19 mouse cellular contexts compared by ENCODE assay signal in the genomic region with DNA sequence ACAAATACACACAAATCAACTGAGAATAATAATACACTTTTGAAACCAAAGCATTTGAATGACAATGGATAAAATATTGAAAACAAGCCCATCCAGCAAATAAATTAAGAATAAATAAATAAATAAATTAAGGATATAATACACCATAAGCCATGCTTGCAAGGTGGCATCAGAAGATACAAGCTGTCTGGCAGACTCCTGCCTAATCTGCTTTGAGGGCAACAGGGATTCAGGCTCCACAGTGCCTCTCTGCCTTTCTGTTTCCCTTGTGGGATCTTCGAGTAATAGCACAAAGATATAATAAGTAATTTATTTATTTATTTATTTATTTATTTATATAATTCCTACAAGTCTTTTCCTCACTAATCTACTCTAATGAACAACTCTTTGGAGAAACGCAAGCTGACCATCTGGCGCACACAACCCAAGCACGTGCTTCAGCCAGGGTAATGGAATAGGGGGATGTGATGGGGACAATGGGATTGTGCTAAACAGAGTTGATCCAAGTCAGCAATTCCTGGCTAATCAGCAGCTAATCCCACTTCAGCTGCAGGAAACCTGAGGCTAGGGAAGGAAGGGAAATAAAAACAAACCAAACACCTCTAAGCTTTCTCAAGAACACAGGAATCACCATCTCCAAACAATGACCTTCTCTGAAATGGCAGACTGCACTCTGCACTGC.
DNase-seq lines count a peak whose midpoint lies in the region; ATAC-seq and TF ChIP-seq lines count a peak whose summit lies in the region.
"Had no signal": no experiment of that assay in that cellular context is flagged by ENCODE, and none has a peak within 500 bp of the region (broad histone marks: within the 10 kb centered on the region; RNA-seq: fewer than 3 reads in every experiment).

No protein-coding gene starts in this region.

- no peak overlapping the region for H3K9ac ChIP-seq in kidney, embryonic 14.5 days (ENCODE audit: low read depth, low read length)
- H3K9ac ChIP-seq in midbrain, embryonic 13.5 days (replicated peaks), result no peak overlapping the region
- H3K9ac ChIP-seq: limb, embryonic 15.5 days had no signal

- WGBS in kidney, embryonic 14.5 days, result 58% methylated on average over 4 of the region's 4 CpGs
- 28% methylated on average over 4 of the region's 4 CpGs for WGBS in midbrain, embryonic 13.5 days

- no peaks in the 10 kb centered on the region for H3K36me3 ChIP-seq in kidney, embryonic 14.5 days (ENCODE audit: control insufficient read depth, insufficient read depth, low read length)
- no peaks in the 10 kb centered on the region for H3K36me3 ChIP-seq in midbrain, embryonic 13.5 days
- H3K36me3 ChIP-seq: limb, embryonic 15.5 days had no signal

- H3K27ac ChIP-seq in kidney, embryonic 14.5 days (ENCODE audit: low read depth, low read length), result 0 out of 2 replicates have a peak overlapping the region, but pooled peaks have one; percentile 0
- H3K27ac ChIP-seq in midbrain, embryonic 13.5 days, result 0 out of 2 replicates have a peak overlapping the region, but pooled peaks have one; percentile 19
- H3K27ac ChIP-seq: hindbrain, postnatal 0 days; limb, embryonic 15.5 days had no signal

- no peak for TF ChIP-seq POLR2A in brain, embryonic 14.5 days (IDR thresholded peaks at IDR 0.05; ENCODE audit: borderline replicate concordance, extremely low read depth, insufficient read depth, insufficient read length, poor library complexity, severe bottlenecking)

- H3K27me3 ChIP-seq in kidney, embryonic 14.5 days (ENCODE audit: control insufficient read depth, insufficient read depth, low read length), result no peaks in the 10 kb centered on the region
- H3K27me3 ChIP-seq in midbrain, embryonic 13.5 days, result no peaks in the 10 kb centered on the region
- H3K27me3 ChIP-seq: limb, embryonic 15.5 days; Patski had no signal

- ATAC-seq in kidney, embryonic 14.5 days (ENCODE audit: low FRiP score, low TSS enrichment), result peak; percentile 75
- ATAC-seq in midbrain, embryonic 13.5 days, result peak; percentile 85
- ATAC-seq: hindbrain, postnatal 0 days; Patski had no signal

- DNase-seq in kidney, postnatal 14 days, result no peak
- DNase-seq in brain, embryonic 14.5 days (ENCODE audit: low read depth), result peak; percentile 61
- peak; percentile 27 for DNase-seq in embryo, embryonic 10.5 days (ENCODE audit: low spot score)
- DNase-seq in right cerebral cortex, postnatal 14 days, result no peak
- no peak for DNase-seq in layer of hippocampus, postnatal 25 days (ENCODE audit: extremely low spot score in 1 of 2, low spot score in 1 of 2)
- DNase-seq: adrenal gland, postnatal 25 days; cerebellum, adult 2 months; gastrocnemius, postnatal 25 days; heart, postnatal 14 days; kidney, adult 18-20 months; lung, postnatal 4 days; right cerebral cortex, postnatal 4 days; thymus, postnatal 36 days had no signal

- H3K4me3 ChIP-seq in kidney, embryonic 14.5 days (ENCODE audit: low read length), result no peak overlapping the region
- H3K4me3 ChIP-seq in midbrain, embryonic 13.5 days (replicated peaks), result no peak overlapping the region
- H3K4me3 ChIP-seq: limb, embryonic 15.5 days had no signal

- no peaks in the 10 kb centered on the region for H3K4me1 ChIP-seq in kidney, embryonic 14.5 days (ENCODE audit: control insufficient read depth, insufficient read depth, low read length)
- 0 out of 2 replicates have a peak, but pooled peaks cover 4% of the 10 kb centered on the region for H3K4me1 ChIP-seq in midbrain, embryonic 13.5 days (replicated peaks)
- H3K4me1 ChIP-seq: limb, embryonic 15.5 days had no signal

- H3K9me3 ChIP-seq in kidney, embryonic 14.5 days (ENCODE audit: control insufficient read depth, low read length), result no peaks in the 10 kb centered on the region
- no peaks in the 10 kb centered on the region for H3K9me3 ChIP-seq in midbrain, embryonic 13.5 days
- H3K9me3 ChIP-seq: limb, embryonic 15.5 days had no signal

- no peak for TF ChIP-seq CTCF in brain, embryonic 14.5 days (IDR thresholded peaks at IDR 0.05; ENCODE audit: borderline replicate concordance, extremely low read depth, insufficient read depth, insufficient read length)

- no peak overlapping the region for H3K4me2 ChIP-seq in kidney, embryonic 14.5 days (replicated peaks; ENCODE audit: low read depth, low read length)
- no peak overlapping the region for H3K4me2 ChIP-seq in midbrain, embryonic 13.5 days (replicated peaks)
- H3K4me2 ChIP-seq: heart, embryonic 11.5 days; limb, embryonic 15.5 days had no signal

Comparison
In these comparisons a context has a peak if more than half of its experiments do, and no peak if none do; other contexts are left out.
1. DNase-seq: peak in brain, embryonic 14.5 days (single experiment) and embryo, embryonic 10.5 days (single experiment); none in kidney, postnatal 14 days (single experiment), right cerebral cortex, postnatal 14 days (single experiment) and layer of hippocampus, postnatal 25 days (0 of 2).